Comparison of ENCODE assay signal across 11 mouse cellular contexts in genomic region chr14:7944349-7945039, GRCm38 (mm10). TPM values are rescaled to one million over a fixed set of nuclear protein-coding genes. Genes with fewer than 3 reads are reported as not detected.
DNase-seq lines count a peak whose midpoint lies in the region; ATAC-seq and TF ChIP-seq lines count a peak whose summit lies in the region.
"Had no signal": no experiment of that assay in that cellular context is flagged by ENCODE, and none has a peak within 500 bp of the region (broad histone marks: within the 10 kb centered on the region; RNA-seq: fewer than 3 reads in every experiment).

No protein-coding gene starts in this region.

- ATAC-seq in liver, embryonic 11.5 days (replicated peaks; ENCODE audit: low FRiP score): peak; percentile 64
- ATAC-seq in stomach, postnatal 0 days (ENCODE audit: low FRiP score, low TSS enrichment): no peak

- no peaks in the 10 kb centered on the region; the same call in 1 of the 2 replicates for H3K4me1 ChIP-seq in heart, adult 2 months (ENCODE audit: control insufficient read depth, insufficient read depth, low read length)
- H3K4me1 ChIP-seq in liver, embryonic 11.5 days (replicated peaks; ENCODE audit: control insufficient read depth, insufficient read depth, low read length): peaks cover 5% of the 10 kb centered on the region; the same call in 1 of the 2 replicates
- no peaks in the 10 kb centered on the region for H3K4me1 ChIP-seq in stomach, postnatal 0 days (replicated peaks; ENCODE audit: control insufficient read depth, insufficient read depth)

- no peaks in the 10 kb centered on the region for H3K36me3 ChIP-seq in heart, adult 2 months (ENCODE audit: control insufficient read depth, insufficient read depth, low read length)
- no peaks in the 10 kb centered on the region; the same call in 1 of the 2 replicates for H3K36me3 ChIP-seq in liver, embryonic 11.5 days (ENCODE audit: control insufficient read depth, insufficient read depth, low read length)
- peaks cover 20% of the 10 kb centered on the region for H3K36me3 ChIP-seq in stomach, postnatal 0 days (ENCODE audit: control insufficient read depth, insufficient read depth, low read length)

- TF ChIP-seq CTCF in heart, adult 2 months (IDR thresholded peaks at IDR 0.05): peak; percentile 56
- TF ChIP-seq CTCF in stomach, postnatal 0 days (IDR thresholded peaks at IDR 0.05; ENCODE audit: low read depth): peak; percentile 53

- H3K27ac ChIP-seq in heart, adult 2 months: no peak overlapping the region
- H3K27ac ChIP-seq in liver, embryonic 11.5 days (ENCODE audit: low read depth, low read length): no peak overlapping the region
- H3K27ac ChIP-seq in stomach, postnatal 0 days (replicated peaks): no peak overlapping the region

- H3K4me2 ChIP-seq in liver, embryonic 11.5 days: no peak overlapping the region
- H3K4me2 ChIP-seq in stomach, postnatal 0 days (replicated peaks; ENCODE audit: low read depth): no peak overlapping the region
- H3K4me2 ChIP-seq: hindbrain, embryonic 15.5 days had no signal

- no peaks in the 10 kb centered on the region for H3K27me3 ChIP-seq in heart, adult 2 months (ENCODE audit: control insufficient read depth, insufficient read depth, low read length)
- H3K27me3 ChIP-seq in liver, embryonic 11.5 days (replicated peaks; ENCODE audit: control insufficient read depth, insufficient read depth, low read length): no peaks in the 10 kb centered on the region
- no peaks in the 10 kb centered on the region for H3K27me3 ChIP-seq in stomach, postnatal 0 days (ENCODE audit: control insufficient read depth, insufficient read depth, low read length)
- H3K27me3 ChIP-seq: hindbrain, embryonic 15.5 days had no signal

- H3K9me3 ChIP-seq in liver, embryonic 11.5 days (ENCODE audit: control insufficient read depth, low read length): no peaks in the 10 kb centered on the region
- no peaks in the 10 kb centered on the region for H3K9me3 ChIP-seq in stomach, postnatal 0 days (ENCODE audit: control insufficient read depth, low read length)
- H3K9me3 ChIP-seq: hindbrain, embryonic 15.5 days had no signal

- peak in 1 of 2 experiments; percentile 23 for DNase-seq in heart, adult 2 months
- no peak for DNase-seq in heart, adult 8-10 months (ENCODE audit: low spot score)
- DNase-seq in B cell, adult 2 months: peak; percentile 17
- peak; percentile 76 for DNase-seq in brain, adult 2 months (ENCODE audit: low read depth, low spot score)
- no peak for DNase-seq in liver, embryonic 11.5 days (ENCODE audit: low spot score)
- DNase-seq in stomach, postnatal 0 days (ENCODE audit: low spot score): no peak
- no peak for DNase-seq in ovary, adult 18-20 months (ENCODE audit: low spot score)
- no peak for DNase-seq in right cerebral cortex, postnatal 36 days (ENCODE audit: low spot score in 2 of 2)

- H3K9ac ChIP-seq in heart, adult 2 months (ENCODE audit: low read depth, low read length): no peak overlapping the region
- H3K9ac ChIP-seq in liver, embryonic 11.5 days (ENCODE audit: low read depth, low read length): no peak overlapping the region
- no peak overlapping the region for H3K9ac ChIP-seq in stomach, postnatal 0 days (ENCODE audit: low read length)
- H3K9ac ChIP-seq: hindbrain, embryonic 15.5 days had no signal

- no peak for TF ChIP-seq POLR2A in heart, adult 2 months (IDR thresholded peaks at IDR 0.05; ENCODE audit: insufficient read depth, low read depth, low read length)

- intact Hi-C loops in heart, adult 2 months (cut with DNase I): loop anchor here (5.0 kb wide), 1 partner anchor 127 kb away; the partner anchor contains the start of gene Flnb

- TF ChIP-seq EP300 in heart, adult 2 months (IDR thresholded peaks at IDR 0.05; ENCODE audit: insufficient read depth, low read depth, low read length): no peak
- no peak for TF ChIP-seq EP300 in stomach, postnatal 0 days (optimal IDR thresholded peaks at IDR 0.05)

- H3K4me3 ChIP-seq in heart, adult 2 months: no peak overlapping the region
- no peak overlapping the region for H3K4me3 ChIP-seq in liver, embryonic 11.5 days (ENCODE audit: low read depth, low read length)
- H3K4me3 ChIP-seq in stomach, postnatal 0 days (ENCODE audit: low read depth, low read length): no peak overlapping the region
- H3K4me3 ChIP-seq: hindbrain, embryonic 15.5 days; myocyte had no signal

- H3K79me2 ChIP-seq in heart, adult 2 months (replicated peaks; ENCODE audit: control insufficient read depth, insufficient read depth, low read length): no peaks in the 10 kb centered on the region

- 59% methylated on average over 8 of the region's 8 CpGs for WGBS in heart, adult 2 months
- 46% methylated on average over 8 of the region's 8 CpGs for WGBS in liver, embryonic 11.5 days
- WGBS in stomach, postnatal 0 days: 57% methylated on average over 8 of the region's 8 CpGs

RNA-seq across cellular contexts. Expression of gene Gm45521, which starts 12.6 kb away (rescaled TPM):
- not detected for total RNA-seq in heart, adult 2 months (2021)
- polyA plus RNA-seq in heart, adult 2 months (2012; rRNA removed): not detected in 2 replicates
- total RNA-seq in heart, adult 8-10 months (2022): not detected
- not detected in 2 replicates for polyA plus RNA-seq in liver, embryonic 11.5 days (2014; fragmentation: Nextera tagmentation; extraction: Ambion mirVana)
- not detected in 2 replicates for polyA plus RNA-seq in stomach, postnatal 0 days (2015; fragmentation: Nextera tagmentation; extraction: Ambion mirVana)
- total RNA-seq: adrenal gland, postnatal 36 days had no signal
- polyA plus RNA-seq: hindbrain, embryonic 15.5 days; myocyte had no signal

RNA-seq across cellular contexts. Expression of gene Dnase1l3, which starts 49.9 kb away (rescaled TPM):
- under 1 TPM in 1 of 2 experiments, not detected in 1; 0.07 TPM for total RNA-seq in heart, adult 2 months (2021)
- 0.12 and 0.57 TPM in 2 replicates for polyA plus RNA-seq in heart, adult 2 months (2012; rRNA removed)
- total RNA-seq in heart, adult 8-10 months (2022): under 1 TPM in 3 of 4 experiments, not detected in 1; 0.06 to 0.17 (median 0.11) TPM
- 0.73 and 0.79 TPM in 2 replicates for polyA plus RNA-seq in liver, embryonic 11.5 days (2014; fragmentation: Nextera tagmentation; extraction: Ambion mirVana)
- polyA plus RNA-seq in stomach, postnatal 0 days (2015; fragmentation: Nextera tagmentation; extraction: Ambion mirVana): 3.7 and 3.8 TPM in 2 replicates

RNA-seq across cellular contexts. Expression of gene Abhd6, which starts 58.2 kb away (rescaled TPM):
- total RNA-seq in heart, adult 2 months (2021): 10 to 100 TPM in 1 of 2 experiments, 1 to 10 TPM in 1; 8.9 to 13.7 TPM
- polyA plus RNA-seq in heart, adult 2 months (2012; rRNA removed): 12.4 and 15.3 TPM in 2 replicates
- 10 to 100 TPM; 11.0 to 14.3 (median 12.2) TPM for total RNA-seq in heart, adult 8-10 months (2022)
- polyA plus RNA-seq in liver, embryonic 11.5 days (2014; fragmentation: Nextera tagmentation; extraction: Ambion mirVana): 11.9 and 15.0 TPM in 2 replicates
- 90.2 and 91.7 TPM in 2 replicates for polyA plus RNA-seq in stomach, postnatal 0 days (2015; fragmentation: Nextera tagmentation; extraction: Ambion mirVana)

Comparison
In these comparisons a context has a peak if more than half of its experiments do, and no peak if none do; other contexts are left out.
1. DNase-seq: peak in B cell, adult 2 months (2 of 2) and brain, adult 2 months (single experiment); none in heart, adult 8-10 months (single experiment), liver, embryonic 11.5 days (single experiment), stomach, postnatal 0 days (single experiment), ovary, adult 18-20 months (single experiment) and right cerebral cortex, postnatal 36 days (0 of 2).